Mouse (Mus musculus) hindbrain, embryonic 12.5 days (tissue): ENCODE data around the gene Lpar1. TPM values are rescaled to one million over a fixed set of nuclear protein-coding genes. Genes with fewer than 3 reads are reported as not detected.

ENCODE experiments used
- ATAC-seq: fragments of 200-750 bp; cut with Nextera tagmentation; 2 replicates; pipeline ENCODE4 v1.8.0; 2017; ENCODE audit warnings: moderate TSS enrichment; ENCODE audit not compliant: low FRiP score
- H3K27ac ChIP-seq: fragments of 300-500 bp; sonication (generic); 2 replicates; pipeline ENCODE4 v1.5.1; 2016; ENCODE audit warnings: mild to moderate bottlenecking
- H3K27me3 ChIP-seq: fragments of 300-500 bp; sonication (generic); 2 replicates; pipeline ENCODE4 v1.6.1; 2016; ENCODE audit warnings: mild to moderate bottlenecking
- H3K36me3 ChIP-seq: fragments of 300-500 bp; sonication (generic); 2 replicates; pipeline ENCODE4 v1.6.1; 2016; ENCODE audit warnings: mild to moderate bottlenecking
- H3K4me1 ChIP-seq: fragments of 300-500 bp; sonication (generic); 2 replicates; pipeline ENCODE4 v1.6.1; 2016
- H3K4me2 ChIP-seq: fragments of 300-500 bp; sonication (generic); replicated peaks from 2 replicates; pipeline ENCODE4 v1.6.1; 2016; ENCODE audit warnings: mild to moderate bottlenecking
- H3K4me3 ChIP-seq: fragments of 300-500 bp; sonication (generic); 2 replicates; pipeline ENCODE4 v1.5.1; 2016; ENCODE audit warnings: mild to moderate bottlenecking
- H3K9ac ChIP-seq: fragments of 300-500 bp; sonication (generic); 2 replicates; pipeline ENCODE4 v1.6.1; 2016; ENCODE audit warnings: mild to moderate bottlenecking, moderate library complexity
- H3K9me3 ChIP-seq: fragments of 300-500 bp; sonication (generic); replicated peaks from 2 replicates; pipeline ENCODE4 v1.6.1; 2016; ENCODE audit warnings: mild to moderate bottlenecking
- WGBS: fragments of 180-500 bp; shearing (Covaris S2); methylation state at CpG from one replicate; pipeline ENCODE4 v1.1.7; 2016; 5-methylcytosine and 5-hydroxymethylcytosine counted together
- polyA plus RNA-seq: library from polyadenylated mRNA; unstranded; fragments of >200 nt; fragmentation: Nextera tagmentation; extraction: Ambion mirVana; gene quantifications from 2 replicates; pipeline ENCODE4 v1.2.1, GENCODE M21; 2016

Gene Lpar1
- polyA plus RNA-seq, 1 experiment from 2014 or later: 63.6 TPM

GRCm38 (mm10) chr4:58520531-58520930, 33.2 kb downstream of the Lpar1 start:
- no peaks in the 10 kb centered on the region for H3K9me3 ChIP-seq
- WGBS: 76% methylated on average over 5 of the region's 5 CpGs
- no peak for ATAC-seq
- H3K4me1 ChIP-seq: peaks cover 3% of the 10 kb centered on the region; the same call in 1 of the 2 replicates
- H3K27me3 ChIP-seq: no peaks in the 10 kb centered on the region
- no peak overlapping the region for H3K4me3 ChIP-seq
- H3K36me3 ChIP-seq: no peaks in the 10 kb centered on the region
- no peak overlapping the region for H3K4me2 ChIP-seq
- no peak overlapping the region for H3K9ac ChIP-seq
- no peak overlapping the region for H3K27ac ChIP-seq

- WGBS: 75% methylated on average over 4 of the region's 4 CpGs
- Histone ChIP-seq H3K9me3 (no peaks in the 10 kb centered on the region), H3K4me3 (no peak overlapping the region), H3K4me1 (peaks cover 3% of the 10 kb centered on the region; the same call in 1 of the 2 replicates), H3K36me3 (no peaks in the 10 kb centered on the region), H3K27me3 (no peaks in the 10 kb centered on the region), H3K4me2 (no peak overlapping the region), H3K9ac (no peak overlapping the region), H3K27ac (no peak overlapping the region)
- no peak for ATAC-seq
Observed at GRCm38 (mm10) chr4:58519891-58520290, 33.8 kb downstream of the Lpar1 start.

GRCm38 (mm10) chr4:58518215-58518988, 35.3 kb downstream of the Lpar1 start:
- WGBS: 40% methylated on average over 9 of the region's 9 CpGs

GRCm38 (mm10) chr4:58516810-58517209, 36.9 kb downstream of the Lpar1 start:
- Histone ChIP-seq H3K4me3 (no peak overlapping the region), H3K4me1 (peaks cover 3% of the 10 kb centered on the region; the same call in 1 of the 2 replicates), H3K36me3 (no peaks in the 10 kb centered on the region), H3K27me3 (no peaks in the 10 kb centered on the region), H3K4me2 (no peak overlapping the region), H3K9ac (no peak overlapping the region), H3K9me3 (no peaks in the 10 kb centered on the region), H3K27ac (no peak overlapping the region)
- whole genome bisulfite sequencing: 74% methylated on average over 3 of the region's 3 CpGs
- ATAC-seq: no peak

More at GRCm38 (mm10) chr4:58518215-58518988, 35.3 kb downstream of the Lpar1 start:
- ATAC-seq: no peak
- H3K27me3 ChIP-seq: no peaks in the 10 kb centered on the region
- H3K9me3 ChIP-seq: no peaks in the 10 kb centered on the region
- no peak overlapping the region for H3K27ac ChIP-seq
- no peak overlapping the region for H3K4me3 ChIP-seq
- H3K4me1 ChIP-seq: peaks cover 3% of the 10 kb centered on the region; the same call in 1 of the 2 replicates
- no peak overlapping the region for H3K4me2 ChIP-seq
- H3K9ac ChIP-seq: no peak overlapping the region
- H3K36me3 ChIP-seq: no peaks in the 10 kb centered on the region

- no peaks in the 10 kb centered on the region for H3K36me3 ChIP-seq
- WGBS: 72% methylated on average over 5 of the region's 5 CpGs
- no peak for ATAC-seq
Observed at GRCm38 (mm10) chr4:58516221-58516620, 37.5 kb downstream of the Lpar1 start.

GRCm38 (mm10) chr4:58511554-58511953, 42.1 kb downstream of the Lpar1 start:
- 88% methylated on average over 3 of the region's 3 CpGs for WGBS
- no peak overlapping the region for H3K4me2 ChIP-seq

More at GRCm38 (mm10) chr4:58516221-58516620, 37.5 kb downstream of the Lpar1 start:
- Histone ChIP-seq H3K27ac (no peak overlapping the region), H3K4me1 (0 out of 2 replicates have a peak, but pooled peaks cover under 1% of the 10 kb centered on the region), H3K9me3 (no peaks in the 10 kb centered on the region), H3K27me3 (no peaks in the 10 kb centered on the region), H3K4me2 (no peak overlapping the region), H3K4me3 (no peak overlapping the region), H3K9ac (no peak overlapping the region)

GRCm38 (mm10) chr4:58508833-58509232, 44.9 kb downstream of the Lpar1 start:
- WGBS: 61% methylated on average over 7 of the region's 7 CpGs
- no peak overlapping the region for H3K27ac ChIP-seq
- ATAC-seq: no peak
- no peaks in the 10 kb centered on the region for H3K4me1 ChIP-seq
- no peaks in the 10 kb centered on the region for H3K27me3 ChIP-seq
- H3K9ac ChIP-seq: no peak overlapping the region
- no peak overlapping the region for H3K4me3 ChIP-seq
- no peaks in the 10 kb centered on the region for H3K9me3 ChIP-seq
- H3K4me2 ChIP-seq: no peak overlapping the region
- H3K36me3 ChIP-seq: 0 out of 2 replicates have a peak, but pooled peaks cover 3% of the 10 kb centered on the region

More at GRCm38 (mm10) chr4:58511554-58511953, 42.1 kb downstream of the Lpar1 start:
- no peaks in the 10 kb centered on the region for H3K4me1 ChIP-seq
- H3K9me3 ChIP-seq: no peaks in the 10 kb centered on the region
- H3K9ac ChIP-seq: no peak overlapping the region
- no peak overlapping the region for H3K27ac ChIP-seq
- no peaks in the 10 kb centered on the region for H3K36me3 ChIP-seq
- no peaks in the 10 kb centered on the region for H3K27me3 ChIP-seq
- no peak for ATAC-seq
- no peak overlapping the region for H3K4me3 ChIP-seq

- 90% methylated on average over 6 of the region's 6 CpGs for WGBS
Observed at GRCm38 (mm10) chr4:58507536-58507935, 46.2 kb downstream of the Lpar1 start.

GRCm38 (mm10) chr4:58506539-58507527, 46.9 kb downstream of the Lpar1 start:
- Histone ChIP-seq H3K4me3 (no peak overlapping the region), H3K9me3 (no peaks in the 10 kb centered on the region), H3K4me2 (no peak overlapping the region), H3K27ac (no peak overlapping the region), H3K4me1 (no peaks in the 10 kb centered on the region), H3K27me3 (no peaks in the 10 kb centered on the region), H3K36me3 (0 out of 2 replicates have a peak, but pooled peaks cover 3% of the 10 kb centered on the region), H3K9ac (no peak overlapping the region)
- no peak for ATAC-seq
- WGBS: 98% methylated on average over 4 of the region's 4 CpGs

More at GRCm38 (mm10) chr4:58507536-58507935, 46.2 kb downstream of the Lpar1 start:
- Histone ChIP-seq H3K27me3 (no peaks in the 10 kb centered on the region), H3K4me2 (no peak overlapping the region), H3K4me1 (no peaks in the 10 kb centered on the region), H3K27ac (no peak overlapping the region), H3K9ac (no peak overlapping the region), H3K36me3 (0 out of 2 replicates have a peak, but pooled peaks cover 3% of the 10 kb centered on the region), H3K9me3 (no peaks in the 10 kb centered on the region), H3K4me3 (no peak overlapping the region)
- no peak for ATAC-seq

GRCm38 (mm10) chr4:58504250-58504649, 49.4 kb downstream of the Lpar1 start:
- 0 out of 2 replicates have a peak, but pooled peaks cover 3% of the 10 kb centered on the region for H3K36me3 ChIP-seq
- H3K9me3 ChIP-seq: no peaks in the 10 kb centered on the region
- peaks cover 6% of the 10 kb centered on the region for H3K4me1 ChIP-seq
- H3K27me3 ChIP-seq: no peaks in the 10 kb centered on the region
- H3K4me2 ChIP-seq: no peak overlapping the region
- no peak overlapping the region for H3K9ac ChIP-seq
- H3K4me3 ChIP-seq: no peak overlapping the region
- no peak for ATAC-seq
- WGBS: 79% methylated on average over 2 of the region's 2 CpGs
- H3K27ac ChIP-seq: no peak overlapping the region

GRCm38 (mm10) chr4:58501012-58501777, 52.5 kb downstream of the Lpar1 start:
- peak; percentile 78 for ATAC-seq
- Histone ChIP-seq H3K27ac (no peak overlapping the region), H3K9me3 (no peaks in the 10 kb centered on the region), H3K36me3 (0 out of 2 replicates have a peak, but pooled peaks cover 3% of the 10 kb centered on the region), H3K4me3 (no peak overlapping the region), H3K4me1 (peaks cover 10% of the 10 kb centered on the region), H3K9ac (no peak overlapping the region), H3K27me3 (no peaks in the 10 kb centered on the region), H3K4me2 (no peak overlapping the region)
- 52% methylated on average over 21 of the region's 21 CpGs for WGBS
